Mouse (Mus musculus) intestine, embryonic 14.5 days (tissue): ENCODE data around the gene Rab4b. TPM values are rescaled to one million over a fixed set of nuclear protein-coding genes. Genes with fewer than 3 reads are reported as not detected.

Source experiments
- ATAC-seq: fragments of 200-750 bp; cut with Nextera tagmentation; replicated peaks from 2 replicates; pipeline ENCODE4 v1.8.0; 2017; ENCODE audit warnings: low read depth, moderate number of reproducible peaks, moderate TSS enrichment, moderate library complexity; ENCODE audit not compliant: low FRiP score, low TSS enrichment
- DNase-seq: peaks from one replicate; pipeline ENCODE4 v3.0.0-alpha.2; 2018; ENCODE audit warnings: low spot score
- H3K27ac ChIP-seq: fragments of 300-500 bp; sonication (generic); 2 replicates; pipeline ENCODE4 v1.5.1; 2014; ENCODE audit warnings: low read depth, mild to moderate bottlenecking, control low read depth
- H3K27me3 ChIP-seq: fragments of 300-500 bp; sonication (generic); replicated peaks from 2 replicates; pipeline ENCODE4 v1.6.1; 2014; ENCODE audit warnings: low read length, control low read depth; ENCODE audit not compliant: control insufficient read depth, insufficient read depth
- H3K36me3 ChIP-seq: fragments of 300-500 bp; sonication (generic); 2 replicates; pipeline ENCODE4 v1.6.1; 2014; ENCODE audit warnings: low read length, control low read depth; ENCODE audit not compliant: control insufficient read depth, insufficient read depth
- H3K4me1 ChIP-seq: fragments of 300-500 bp; sonication (generic); replicated peaks from 2 replicates; pipeline ENCODE4 v1.6.1; 2014; ENCODE audit warnings: low read length, control low read depth, mixed read lengths; ENCODE audit not compliant: control insufficient read depth, insufficient read depth
- H3K4me2 ChIP-seq: fragments of 300-500 bp; sonication (generic); 2 replicates; pipeline ENCODE4 v1.6.1; 2014; ENCODE audit warnings: low read length
- H3K4me3 ChIP-seq: fragments of 300-500 bp; sonication (generic); 2 replicates; pipeline ENCODE4 v1.5.1; 2014; ENCODE audit warnings: low read depth, low read length, control low read depth, mixed read lengths
- H3K9ac ChIP-seq: fragments of 300-500 bp; sonication (generic); 2 replicates; pipeline ENCODE4 v1.6.1; 2014; ENCODE audit warnings: mild to moderate bottlenecking, low read length
- H3K9me3 ChIP-seq: fragments of 300-500 bp; sonication (generic); 2 replicates; pipeline ENCODE4 v1.6.1; 2016; ENCODE audit warnings: low read length, control low read depth; ENCODE audit not compliant: control insufficient read depth
- WGBS: fragments of 180-500 bp; shearing (Covaris S2); extraction: QIAGEN DNeasy Blood & Tissue Kit; methylation state at CpG from one replicate; pipeline ENCODE4 v1.1.7; 2014; 5-methylcytosine and 5-hydroxymethylcytosine counted together
- polyA plus RNA-seq: library from polyadenylated mRNA; unstranded; fragments of >200 nt; fragmentation: Nextera tagmentation; extraction: Ambion mirVana; gene quantifications from 2 replicates; pipeline ENCODE4 v1.2.1, GENCODE M21; 2014

Gene Rab4b
- polyA plus RNA-seq, 1 experiment from 2014 or later, result 59.8 TPM

- H3K27ac ChIP-seq, result 0 out of 2 replicates have a peak overlapping the region, but pooled peaks have one; percentile 2
- peaks cover 17% of the 10 kb centered on the region for H3K36me3 ChIP-seq
- no peak overlapping the region for H3K9ac ChIP-seq
- DNase-seq (no peak), ATAC-seq (no peak)
- 0 out of 2 replicates have a peak, but pooled peaks cover 10% of the 10 kb centered on the region for H3K4me1 ChIP-seq
- H3K4me3 ChIP-seq, result peak overlapping the region; percentile 28
- 43% methylated on average over 16 of the region's 16 CpGs for WGBS
- H3K27me3 ChIP-seq, result no peaks in the 10 kb centered on the region
- no peaks in the 10 kb centered on the region for H3K9me3 ChIP-seq
- H3K4me2 ChIP-seq, result peak overlapping the region; percentile 44
Measured at GRCm38 (mm10) chr7:27179217-27179918, 672 bp upstream of the Rab4b start.

- 18% methylated on average over 4 of the region's 4 CpGs for WGBS
- Histone ChIP-seq H3K4me2 (peak overlapping the region; percentile 58), H3K4me3 (peak overlapping the region; percentile 74), H3K9me3 (no peaks in the 10 kb centered on the region), H3K4me1 (0 out of 2 replicates have a peak, but pooled peaks cover 10% of the 10 kb centered on the region), H3K27me3 (no peaks in the 10 kb centered on the region), H3K9ac (peak overlapping the region; percentile 56), H3K27ac (peak overlapping the region; percentile 82), H3K36me3 (peaks cover 22% of the 10 kb centered on the region)
- ATAC-seq (no peak; the same call in 1 of the 2 replicates), DNase-seq (no peak)
Measured at GRCm38 (mm10) chr7:27177942-27178323, 763 bp downstream of the Rab4b start.

GRCm38 (mm10) chr7:27174896-27175295 is 3.8 kb downstream of the Rab4b start:
- ATAC-seq, result no peak
- DNase-seq, result no peak
- peaks cover 48% of the 10 kb centered on the region for H3K36me3 ChIP-seq

GRCm38 (mm10) chr7:27174496-27174895 is 4.2 kb downstream of the Rab4b start:
- no peak for ATAC-seq
- no peaks in the 10 kb centered on the region for H3K9me3 ChIP-seq
- H3K4me1 ChIP-seq, result 0 out of 2 replicates have a peak, but pooled peaks cover 3% of the 10 kb centered on the region
- no peak overlapping the region for H3K4me2 ChIP-seq
- H3K27ac ChIP-seq, result no peak overlapping the region
- DNase-seq, result no peak
- H3K4me3 ChIP-seq, result no peak overlapping the region
- peaks cover 48% of the 10 kb centered on the region for H3K36me3 ChIP-seq
- no peaks in the 10 kb centered on the region for H3K27me3 ChIP-seq
- H3K9ac ChIP-seq, result no peak overlapping the region
- 92% methylated on average over 15 of the region's 15 CpGs for WGBS

More at GRCm38 (mm10) chr7:27174896-27175295, 3.8 kb downstream of the Rab4b start:
- H3K4me3 ChIP-seq, result no peak overlapping the region
- WGBS, result 95% methylated on average over 7 of the region's 7 CpGs
- no peaks in the 10 kb centered on the region for H3K9me3 ChIP-seq
- H3K4me1 ChIP-seq, result 0 out of 2 replicates have a peak, but pooled peaks cover 3% of the 10 kb centered on the region
- H3K27me3 ChIP-seq, result no peaks in the 10 kb centered on the region
- H3K4me2 ChIP-seq, result no peak overlapping the region
- no peak overlapping the region for H3K27ac ChIP-seq
- H3K9ac ChIP-seq, result no peak overlapping the region

GRCm38 (mm10) chr7:27170981-27171380 is 7.7 kb downstream of the Rab4b start:
- 84% methylated on average over 3 of the region's 3 CpGs for WGBS
- DNase-seq (no peak), ATAC-seq (no peak)
- H3K27me3 ChIP-seq, result no peaks in the 10 kb centered on the region
- no peak overlapping the region for H3K4me2 ChIP-seq
- no peak overlapping the region for H3K27ac ChIP-seq
- peaks cover 51% of the 10 kb centered on the region for H3K36me3 ChIP-seq
- H3K4me3 ChIP-seq, result no peak overlapping the region
- no peaks in the 10 kb centered on the region for H3K9me3 ChIP-seq
- H3K4me1 ChIP-seq, result peaks cover 4% of the 10 kb centered on the region; the same call in 1 of the 2 replicates
- H3K9ac ChIP-seq, result no peak overlapping the region

GRCm38 (mm10) chr7:27168371-27168770 is 10.3 kb downstream of the Rab4b start:
- no peaks in the 10 kb centered on the region for H3K27me3 ChIP-seq
- no peak overlapping the region for H3K4me2 ChIP-seq
- peaks cover 45% of the 10 kb centered on the region for H3K36me3 ChIP-seq
- H3K4me3 ChIP-seq, result no peak overlapping the region
- peaks cover 29% of the 10 kb centered on the region for H3K4me1 ChIP-seq
- no peaks in the 10 kb centered on the region for H3K9me3 ChIP-seq
- no peak for DNase-seq
- WGBS, result 71% methylated on average over 4 of the region's 5 CpGs
- no peak for ATAC-seq
- H3K9ac ChIP-seq, result no peak overlapping the region
- H3K27ac ChIP-seq, result no peak overlapping the region

GRCm38 (mm10) chr7:27167475-27168094 is 11.1 kb downstream of the Rab4b start:
- no peaks in the 10 kb centered on the region for H3K27me3 ChIP-seq
- peak overlapping the region; percentile 87; the same call in 1 of the 2 replicates for H3K9ac ChIP-seq
- H3K4me3 ChIP-seq, result peak overlapping the region; percentile 72
- H3K36me3 ChIP-seq, result peaks cover 47% of the 10 kb centered on the region
- no peaks in the 10 kb centered on the region for H3K9me3 ChIP-seq
- ATAC-seq (no peak), DNase-seq (no peak)
- H3K4me1 ChIP-seq, result peaks cover 35% of the 10 kb centered on the region
- 74% methylated on average over 11 of the region's 11 CpGs for WGBS
- H3K27ac ChIP-seq, result peak overlapping the region; percentile 98; the same call in 1 of the 2 replicates
- peak overlapping the region; percentile 89 for H3K4me2 ChIP-seq

GRCm38 (mm10) chr7:27166614-27167474 is 11.9 kb downstream of the Rab4b start, which contains the start of gene Egln2:
TSS of gene Egln2 (minus strand) at chr7:27166802.
- no peaks in the 10 kb centered on the region for H3K9me3 ChIP-seq
- peak within 1 kb of the TSS; percentile 72 for H3K4me3 ChIP-seq
- WGBS, result 1% methylated on average over 60 of the region's 61 CpGs
- H3K4me1 ChIP-seq, result peaks cover 35% of the 10 kb centered on the region
- DNase-seq (peak; percentile 96), ATAC-seq (peak; percentile 87)
- peak within 1 kb of the TSS; percentile 89 for H3K4me2 ChIP-seq
- peaks cover 47% of the 10 kb centered on the region for H3K36me3 ChIP-seq
- H3K27me3 ChIP-seq, result no peaks in the 10 kb centered on the region
- peak within 1 kb of the TSS; percentile 98 for H3K27ac ChIP-seq
- peak within 1 kb of the TSS; percentile 87 for H3K9ac ChIP-seq
